Mouse (Mus musculus) mature B cell (primary cell): Measurements from ENCODE around the gene Lamtor3.
"Not testable (repeated sequence)": the region's sequence is repeated elsewhere in the genome, so short reads cannot be mapped to it uniquely, and the experiment has no call there.

Experiments used
- in situ Hi-C: fragments of 300-500 bp; cut with MboI; formaldehyde crosslinking; loops from 2 replicates; pipeline ENCODE4 v1.14.3; 2019

Lamtor3 gene

GRCm38 (mm10) chr3:137918172-137918931 is at the start of gene Lamtor3:
TSS of gene Lamtor3 (plus strand) at chr3:137918506.
- in situ Hi-C loops = no loop called here

DNA sequence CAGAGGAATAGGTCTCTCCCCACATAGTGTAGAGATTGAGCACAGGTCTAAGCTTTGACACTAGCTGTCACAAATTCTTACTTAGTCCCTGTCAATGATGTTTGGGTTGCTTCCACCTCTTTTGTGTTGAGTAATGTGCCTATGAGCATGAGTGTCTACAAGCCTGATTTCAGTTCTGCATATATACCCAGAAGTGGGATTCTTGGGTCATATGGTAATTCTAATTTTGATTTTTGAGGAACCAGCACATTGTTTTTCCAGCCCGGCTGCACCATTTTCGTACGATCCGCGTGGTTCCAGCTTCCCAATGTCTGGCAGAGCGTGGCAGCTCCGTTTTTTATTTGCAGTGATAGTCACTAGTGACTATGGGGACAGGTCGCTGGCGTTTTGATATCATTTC is 48.9 kb upstream of the Lamtor3 start:
- in situ Hi-C loops = loop anchor here (10.0 kb wide), 1 partner anchor 275 kb away; the partner anchor contains the start of genes Mttp and Trmt10a

- in situ Hi-C loops = no loop called here
Observed at GRCm38 (mm10) chr3:137879313-137879712, 39.0 kb upstream of the Lamtor3 start.

GRCm38 (mm10) chr3:137880109-137880748 is 38.1 kb upstream of the Lamtor3 start:
- in situ Hi-C loops = no loop called here

- in situ Hi-C loops = no loop called here
Observed at GRCm38 (mm10) chr3:137881093-137881492, 37.2 kb upstream of the Lamtor3 start.

DNA sequence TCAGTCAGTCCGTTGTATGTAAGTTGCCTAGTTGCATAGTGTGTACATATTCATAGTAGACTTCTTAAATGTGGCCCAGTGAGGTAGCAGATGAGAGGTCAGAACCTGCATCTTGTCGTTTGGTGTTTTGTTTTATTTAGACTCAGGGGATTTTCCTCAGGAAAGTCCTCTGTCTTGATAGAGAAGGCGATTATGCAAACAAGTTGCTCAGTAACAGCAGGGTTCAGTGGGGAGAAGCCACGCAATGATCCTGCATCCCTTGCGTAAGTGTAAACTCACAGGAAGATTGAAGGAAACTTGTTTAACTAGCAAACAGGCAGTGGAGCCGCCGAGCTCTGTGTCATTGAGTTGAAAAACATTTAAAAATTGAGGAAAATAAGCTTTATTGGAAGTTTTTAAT is 30.3 kb upstream of the Lamtor3 start:
- in situ Hi-C loops = no loop called here

DNA sequence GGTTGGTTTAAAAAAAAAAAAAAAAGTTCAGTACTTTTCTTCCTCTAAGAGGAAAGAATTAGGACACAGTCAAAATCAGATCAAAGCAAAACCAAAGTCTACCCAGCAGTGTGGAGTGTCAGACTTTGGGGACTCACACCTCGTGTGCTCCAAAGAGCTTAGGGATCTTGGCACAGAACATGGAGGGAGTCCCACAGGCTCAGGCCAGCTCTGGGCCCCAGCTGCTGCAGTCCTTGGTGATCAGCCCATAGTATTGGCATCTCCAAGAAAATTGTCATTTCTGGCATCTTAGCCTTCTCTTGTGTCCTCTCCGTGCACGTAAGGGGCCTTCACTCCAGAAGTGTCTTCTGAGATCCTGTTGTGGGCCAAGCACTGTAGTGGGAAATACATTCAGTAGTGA is 27.2 kb upstream of the Lamtor3 start:
- in situ Hi-C loops = no loop called here

GRCm38 (mm10) chr3:137892118-137892517 is 26.2 kb upstream of the Lamtor3 start:
- in situ Hi-C loops = no loop called here

- in situ Hi-C loops = no loop called here
Observed at GRCm38 (mm10) chr3:137893789-137894188, 24.5 kb upstream of the Lamtor3 start.

DNA sequence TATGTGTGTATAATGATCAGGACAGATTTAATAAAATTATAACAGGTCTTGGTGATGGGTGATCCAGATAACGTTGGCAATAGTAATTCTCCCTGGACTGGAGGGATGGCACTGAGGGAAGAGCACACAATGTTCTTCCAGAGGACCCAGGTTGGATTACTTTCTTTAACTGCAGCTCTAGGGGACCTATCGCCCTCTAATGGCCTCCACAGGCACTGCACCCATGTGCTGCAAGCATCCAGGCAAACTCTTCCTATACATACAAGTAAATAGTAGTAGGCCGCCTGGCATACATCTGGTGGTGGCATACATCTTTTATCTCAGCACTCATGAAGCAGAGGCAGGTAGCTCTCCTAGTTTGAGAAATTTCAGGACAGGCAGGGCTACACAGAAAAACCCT is 23.1 kb upstream of the Lamtor3 start:
- in situ Hi-C loops = no loop called here

DNA sequence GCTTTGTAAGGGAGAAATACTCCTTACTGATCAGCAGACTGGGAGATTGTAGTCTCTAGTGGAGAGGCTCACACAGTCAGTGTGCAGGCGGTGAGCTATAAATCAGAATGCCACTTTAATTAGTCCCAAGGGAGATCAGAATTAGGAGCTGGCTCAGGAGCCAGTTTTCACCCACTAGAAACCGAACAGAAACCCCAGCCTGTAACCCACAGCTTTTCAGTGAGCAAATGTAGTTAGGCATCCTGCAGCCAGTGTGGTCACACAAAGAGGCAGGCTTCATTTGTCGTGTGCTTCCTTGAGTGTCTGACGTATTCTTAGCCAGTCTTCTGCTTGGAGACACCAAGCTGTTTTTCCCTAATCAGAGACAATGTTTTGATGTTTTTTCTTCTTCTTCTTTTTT is 21.9 kb upstream of the Lamtor3 start:
- in situ Hi-C loops = no loop called here

DNA sequence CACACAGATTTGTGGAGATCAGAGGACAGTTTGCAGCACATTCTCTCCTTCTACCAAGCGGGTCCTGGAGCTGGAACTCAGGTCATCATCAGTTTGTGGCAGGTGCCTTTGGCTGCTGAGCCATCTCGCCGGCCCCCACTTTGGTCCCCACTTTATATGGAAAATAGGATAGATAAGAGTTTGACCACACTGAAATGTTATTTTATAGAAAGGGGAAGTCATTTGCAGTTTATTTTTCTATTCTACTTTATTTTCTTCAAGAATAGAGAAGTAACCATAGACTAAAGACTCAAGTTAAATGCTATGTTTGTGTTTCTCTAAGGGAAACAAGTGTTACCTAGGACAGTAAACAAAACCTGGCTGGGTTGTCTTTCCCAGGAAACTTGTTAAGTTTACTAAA is 21.4 kb upstream of the Lamtor3 start:
- in situ Hi-C loops = no loop called here

GRCm38 (mm10) chr3:137897685-137898084 is 20.6 kb upstream of the Lamtor3 start:
- in situ Hi-C loops = no loop called here

DNA sequence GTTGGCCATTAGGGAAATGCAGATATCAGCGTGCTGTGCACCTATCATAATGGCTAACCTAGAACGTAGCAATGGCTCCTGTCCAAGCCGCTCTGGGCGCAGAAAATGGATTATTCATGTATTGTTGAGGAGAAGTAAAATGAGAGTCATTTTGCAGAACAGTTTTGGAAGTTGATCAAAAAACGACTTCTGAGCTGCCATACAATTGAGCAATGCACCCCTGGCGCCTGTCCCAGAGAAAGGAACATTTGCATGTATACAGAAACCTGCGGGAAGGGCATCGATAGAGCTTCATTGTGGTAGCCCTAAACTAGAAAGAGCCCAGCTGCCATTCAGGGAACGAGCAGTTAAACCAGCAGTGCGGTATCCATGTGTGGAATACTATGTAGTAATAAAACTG is 18.2 kb upstream of the Lamtor3 start:
- in situ Hi-C loops = no loop called here

GRCm38 (mm10) chr3:137913093-137913492 is 5.2 kb upstream of the Lamtor3 start:
- in situ Hi-C loops = no loop called here

- in situ Hi-C loops = not testable (repeated sequence)
Observed at GRCm38 (mm10) chr3:137914567-137914966, 3.7 kb upstream of the Lamtor3 start.

GRCm38 (mm10) chr3:137917694-137918171 is 573 bp upstream of the Lamtor3 start:
- in situ Hi-C loops = no loop called here

DNA sequence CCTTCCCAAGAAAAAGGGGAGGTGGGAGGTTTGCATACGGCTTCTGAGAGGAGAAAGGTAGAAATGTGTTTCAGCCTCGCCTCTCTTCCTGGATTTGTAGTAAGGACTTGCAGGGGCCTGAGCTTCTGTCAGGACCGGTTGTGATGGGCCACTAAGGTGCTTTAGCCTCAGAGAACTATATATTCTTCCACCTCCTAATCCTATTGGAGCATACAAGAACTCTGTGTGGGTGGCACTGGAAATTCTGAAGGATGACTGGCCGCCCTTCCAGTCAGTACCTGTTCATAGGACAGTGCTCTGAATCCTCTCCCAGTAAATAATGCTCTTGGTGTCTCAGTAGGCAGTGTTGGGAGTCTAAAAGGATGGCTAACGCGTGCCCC is 616 bp downstream of the Lamtor3 start:
- in situ Hi-C loops = no loop called here

GRCm38 (mm10) chr3:137919398-137919797 is 1.1 kb downstream of the Lamtor3 start:
- in situ Hi-C loops = no loop called here

DNA sequence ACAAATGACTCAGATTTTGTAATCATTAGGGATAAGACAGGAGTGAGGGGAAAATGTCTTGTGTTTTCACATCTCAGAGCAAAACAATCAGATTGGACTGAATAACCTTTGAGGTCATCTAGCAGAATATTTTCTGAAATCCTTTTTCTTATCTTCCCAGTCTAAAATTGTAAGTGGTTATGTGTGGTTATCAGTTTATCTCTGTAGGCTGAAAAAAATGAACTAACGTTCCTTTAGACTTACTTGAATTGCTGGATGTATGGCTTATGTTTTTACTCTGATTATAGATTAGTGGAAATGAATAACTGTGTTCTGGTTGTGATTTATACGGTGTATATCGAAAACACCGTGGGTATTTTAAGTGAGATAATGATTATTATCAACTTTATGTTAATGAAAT is 2.3 kb downstream of the Lamtor3 start:
- in situ Hi-C loops = no loop called here

GRCm38 (mm10) chr3:137927010-137927409 is 8.7 kb downstream of the Lamtor3 start:
- in situ Hi-C loops = no loop called here

GRCm38 (mm10) chr3:137929940-137930339 is 11.6 kb downstream of the Lamtor3 start:
- in situ Hi-C loops = no loop called here

GRCm38 (mm10) chr3:137932748-137933147 is 14.4 kb downstream of the Lamtor3 start:
- in situ Hi-C loops = no loop called here
